Mouse (Mus musculus): ENCODE results near the gene Irf7. TPM values are rescaled to one million over a fixed set of nuclear protein-coding genes. Genes with fewer than 3 reads are reported as not detected.
"Not testable (repeated sequence)": the region's sequence is repeated elsewhere in the genome, so short reads cannot be mapped to it uniquely, and the experiment has no call there.

Gene Irf7
- total RNA-seq, 2 experiments from 2014 or later: 0.29 to 0.64 TPM

DNA sequence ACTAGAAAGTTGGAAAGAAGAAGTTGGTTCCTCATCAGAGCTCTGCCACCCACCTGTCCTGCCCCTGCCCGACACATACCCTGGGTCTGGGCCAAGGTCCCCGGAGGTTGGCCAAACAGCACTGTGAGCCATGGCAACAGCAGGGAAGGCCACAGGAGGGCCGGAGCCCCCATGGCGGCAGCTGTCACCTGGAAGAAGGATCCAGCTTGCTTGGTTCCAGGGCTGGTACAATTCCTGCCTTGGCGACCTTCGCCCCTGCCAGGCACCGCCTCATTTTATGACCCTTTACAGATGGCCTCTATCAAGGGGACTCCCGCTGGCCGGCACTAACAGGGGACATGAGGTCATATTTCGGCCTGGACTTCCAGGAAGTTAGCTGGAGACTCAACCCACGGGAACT is 10.3 kb upstream of the Irf7 start, which contains the start of gene Cdhr5:
Gene Cdhr5 (minus strand): TSS at position 241 of the 400 bp plus-strand sequence.
- DNase-seq (ENCODE audit: low spot score in 2 of 2): no peak

DNA sequence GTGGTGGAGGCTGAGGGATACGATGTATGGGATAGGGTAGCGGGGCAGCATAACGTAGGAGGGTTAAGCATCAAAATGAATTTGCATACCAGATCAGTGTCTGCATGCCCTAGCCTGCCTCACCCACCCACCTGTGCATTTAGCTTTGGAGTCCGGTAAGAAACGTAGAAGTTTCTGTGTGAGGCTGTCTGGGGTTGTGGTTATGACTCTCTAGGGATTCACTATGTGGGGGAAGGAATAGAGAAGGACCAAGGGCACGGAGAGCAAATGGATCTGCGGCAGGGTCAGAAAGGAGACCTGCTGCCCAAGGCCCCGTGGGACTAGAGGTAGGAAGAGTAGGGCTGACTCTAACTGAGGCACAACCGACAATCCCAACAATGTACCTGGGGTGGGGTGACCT is 9.1 kb upstream of the Irf7 start:
- no peak for DNase-seq (ENCODE audit: low spot score in 2 of 2)

DNA sequence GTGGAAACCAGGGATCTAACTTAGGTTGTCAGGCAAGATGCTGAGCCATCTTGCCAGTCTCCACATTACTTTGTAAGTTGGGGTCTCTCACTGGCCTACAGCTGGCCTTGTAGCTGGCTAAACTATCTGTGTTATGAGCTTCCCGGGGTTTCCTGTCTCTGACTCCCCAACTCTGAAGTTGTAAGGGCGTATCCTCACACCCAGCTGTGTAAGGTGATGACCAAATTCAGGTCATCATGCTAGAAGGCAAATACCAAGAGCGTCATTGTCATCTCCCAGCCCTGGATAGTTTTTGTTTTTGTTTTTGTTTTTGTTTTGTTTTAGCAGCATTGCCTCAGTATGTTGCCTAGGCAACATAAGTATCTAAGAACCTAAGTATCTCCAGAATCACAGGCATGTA is 4.3 kb upstream of the Irf7 start:
- no peak for DNase-seq (ENCODE audit: low spot score in 2 of 2)

DNA sequence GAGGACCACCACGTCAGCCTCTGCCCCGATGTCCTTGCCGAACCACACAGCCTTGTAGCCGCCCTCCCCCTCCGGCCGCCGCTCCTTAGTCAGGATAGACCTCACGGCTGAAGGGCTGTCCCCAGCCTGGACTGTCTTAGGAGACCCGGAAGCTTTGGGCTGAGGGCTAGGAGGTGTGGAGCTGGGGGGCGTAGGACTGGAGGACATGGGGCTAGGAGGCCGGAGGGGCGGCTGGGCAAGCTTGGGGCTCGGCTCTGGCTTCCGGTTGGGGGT is 2.9 kb upstream of the Irf7 start:
- DNase-seq (ENCODE audit: low spot score in 2 of 2): no peak

DNA sequence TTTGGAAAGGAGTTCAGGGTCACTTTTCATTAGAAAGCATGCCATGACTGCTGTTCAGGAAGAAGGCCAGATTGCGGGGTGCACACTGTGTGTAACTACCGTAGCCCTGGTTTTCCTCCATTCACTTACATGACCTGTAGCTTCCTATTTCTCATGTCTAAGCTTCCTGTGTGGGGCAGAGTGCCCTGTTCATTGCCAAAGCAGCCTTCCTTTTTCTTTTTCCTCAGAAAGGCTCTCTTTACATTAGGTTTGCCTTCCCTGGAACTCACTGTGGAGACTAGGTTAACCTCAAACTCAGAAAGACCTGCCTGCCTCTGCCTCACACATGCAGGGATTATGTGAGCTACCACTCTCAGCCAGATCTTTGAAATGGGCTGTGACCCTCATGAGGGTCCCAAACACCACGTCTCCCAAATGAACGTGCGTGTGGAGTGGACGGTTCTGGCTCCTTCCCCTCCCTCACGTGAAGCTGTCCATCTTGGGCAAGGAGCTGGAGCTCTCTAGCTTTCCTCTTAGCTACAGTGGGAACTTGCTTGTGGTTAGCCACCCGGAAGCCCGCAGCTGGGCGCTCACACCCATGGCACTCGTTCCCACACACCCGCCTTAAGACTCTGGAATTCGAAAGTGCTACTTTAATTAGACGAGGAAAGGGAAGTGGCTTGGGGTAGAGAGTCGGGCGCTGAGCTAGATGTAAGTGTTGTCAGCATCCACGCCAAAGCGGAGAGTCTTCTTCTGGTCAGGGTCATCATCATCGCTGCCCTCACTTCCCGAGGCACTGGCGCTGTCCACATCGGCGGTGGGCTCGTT is 2.4 kb upstream of the Irf7 start:
- no peak for DNase-seq (ENCODE audit: low spot score in 2 of 2)

DNA sequence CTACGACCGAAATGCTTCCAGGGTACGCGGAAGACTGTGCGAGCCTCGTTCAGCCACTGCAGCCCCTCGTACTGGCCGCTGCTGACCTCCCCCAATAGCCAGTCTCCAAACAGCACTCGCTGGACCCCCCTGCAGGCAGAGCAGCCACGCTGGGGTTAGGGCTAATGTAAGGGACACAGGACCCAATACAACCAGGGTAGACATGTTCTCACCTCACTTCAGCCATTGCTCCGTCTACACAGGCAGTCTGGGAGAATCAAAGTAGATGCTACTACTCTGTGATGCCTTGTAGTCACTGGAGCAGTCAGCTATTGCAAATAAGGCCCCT is 906 bp downstream of the Irf7 start:
- no peak for DNase-seq (ENCODE audit: low spot score in 2 of 2)

DNA sequence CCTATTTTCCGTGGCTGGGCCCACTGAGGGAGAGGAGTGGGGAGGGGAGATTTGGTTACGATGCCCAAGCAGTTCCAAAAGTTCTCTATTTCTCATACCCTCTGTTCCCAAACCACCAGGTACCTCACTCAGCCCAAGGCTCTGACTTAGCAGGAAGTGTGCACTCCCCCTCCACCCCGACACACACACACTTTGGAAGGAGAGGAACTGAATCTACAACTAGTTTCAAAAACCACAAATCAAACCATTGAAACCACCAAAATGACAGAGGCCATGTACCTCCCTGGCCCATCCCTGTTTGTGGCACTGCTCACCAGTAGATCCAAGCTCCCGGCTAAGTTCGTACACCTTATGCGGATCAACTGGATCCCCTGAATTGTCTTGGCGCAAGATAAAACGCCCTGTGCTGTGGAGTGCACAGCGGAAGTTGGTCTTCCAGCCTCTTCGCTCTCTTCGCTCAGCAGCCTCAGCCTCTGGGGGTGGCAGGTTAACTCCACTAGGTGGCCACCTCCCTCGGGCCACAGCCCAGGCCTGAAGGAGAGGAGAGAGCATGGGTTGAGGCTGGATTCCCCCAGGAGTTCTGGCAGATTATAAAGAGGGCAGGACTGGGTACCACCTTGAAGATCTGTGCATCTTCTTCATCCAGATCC is 1.4 kb downstream of the Irf7 start:
- DNase-seq (ENCODE audit: low spot score in 2 of 2): peak in 1 of 2 experiments; percentile 42

DNA sequence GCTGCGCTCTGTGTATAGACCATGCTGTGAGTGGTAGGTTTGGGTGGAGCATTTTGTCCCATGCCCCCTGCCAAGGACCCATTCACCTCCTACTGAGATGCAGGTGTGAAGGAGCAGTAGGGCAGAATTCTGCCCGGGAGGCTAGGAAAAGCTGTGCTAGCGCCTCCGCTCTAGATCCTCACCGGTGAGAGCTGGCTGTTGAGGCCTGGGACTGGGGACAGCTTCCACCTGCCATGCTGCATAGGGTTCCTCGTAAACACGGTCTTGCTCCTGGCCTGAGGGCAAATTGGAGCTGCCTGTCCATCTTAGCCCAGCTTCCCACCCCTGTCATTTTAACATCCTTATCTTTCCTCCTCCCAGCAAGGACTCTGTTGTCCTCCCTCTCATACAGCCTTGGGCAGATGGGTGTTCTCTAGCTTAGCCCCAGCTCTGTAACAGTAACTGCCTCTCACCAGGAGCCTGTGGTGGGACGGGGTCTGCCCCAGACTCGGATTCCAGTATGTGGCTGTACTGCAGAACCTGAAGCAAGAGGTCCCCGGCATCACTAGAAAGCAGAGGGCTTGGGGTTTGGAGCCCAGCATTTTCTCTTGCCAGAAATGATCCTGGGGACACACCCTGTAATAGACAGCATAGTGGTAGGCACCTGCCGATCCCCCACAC is 2.1 kb downstream of the Irf7 start:
- no peak for DNase-seq (ENCODE audit: low spot score in 2 of 2)

DNA sequence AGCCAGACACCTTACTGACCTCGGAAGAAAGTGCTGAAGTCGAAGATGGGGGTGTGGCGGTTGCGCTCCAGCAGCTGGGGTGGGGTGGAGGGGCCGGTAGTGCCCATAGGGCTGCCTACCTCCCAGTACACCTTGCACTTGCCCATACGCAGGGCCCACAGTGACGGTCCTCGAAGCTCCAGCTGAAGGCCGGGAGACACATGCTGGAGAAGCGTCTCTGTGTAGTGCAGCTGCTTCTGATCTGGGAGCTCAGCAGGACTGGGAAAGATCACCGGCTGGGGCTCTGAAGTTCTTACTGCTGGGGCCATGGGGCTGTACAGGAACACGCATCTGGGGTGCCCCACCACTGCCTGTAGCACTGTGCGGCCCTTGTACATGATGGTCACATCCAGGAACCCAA is 2.6 kb downstream of the Irf7 start:
- DNase-seq (ENCODE audit: low spot score in 2 of 2): no peak

DNA sequence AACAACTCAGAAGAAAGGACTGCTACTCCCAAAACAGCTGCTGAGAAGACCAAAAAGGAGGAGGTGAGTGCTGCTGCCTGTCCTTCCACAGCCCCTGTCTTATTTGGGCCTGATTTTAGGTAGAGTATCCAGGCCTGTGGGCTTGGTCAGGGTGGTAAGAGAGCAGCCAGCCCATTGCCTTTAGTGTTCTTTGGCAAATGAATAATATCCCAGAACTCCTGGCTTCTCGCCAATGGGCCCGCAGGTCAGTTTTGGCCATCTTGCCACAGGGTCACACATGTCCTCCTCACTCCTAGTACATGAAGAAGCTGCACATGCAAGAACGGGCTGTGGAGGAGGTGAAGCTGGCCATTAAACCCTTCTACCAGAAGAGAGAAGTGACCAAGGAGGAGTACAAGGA is 4.8 kb downstream of the Irf7 start:
- no peak for DNase-seq (ENCODE audit: low spot score in 2 of 2)

DNA sequence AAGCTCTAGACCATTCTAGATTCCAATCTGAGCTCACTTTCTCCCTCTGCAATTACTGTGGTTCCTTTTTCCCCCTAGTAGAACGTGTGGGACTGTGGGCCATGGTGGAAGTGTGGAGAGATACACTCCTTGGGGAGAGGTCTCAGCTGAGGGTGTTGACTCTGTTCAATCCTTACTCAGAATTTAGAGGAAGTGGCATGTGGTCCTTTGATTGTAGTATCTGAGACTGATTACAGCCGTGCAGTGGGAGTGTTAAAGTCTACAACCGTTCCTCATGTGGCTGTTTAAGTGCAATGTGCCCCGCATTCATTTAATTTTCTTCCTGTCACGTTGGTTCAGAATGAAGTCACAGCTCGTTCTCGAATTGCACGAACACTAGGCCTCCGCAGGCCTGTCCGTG is 10.1 kb downstream of the Irf7 start:
- DNase-seq (ENCODE audit: low spot score in 2 of 2): no peak

DNA sequence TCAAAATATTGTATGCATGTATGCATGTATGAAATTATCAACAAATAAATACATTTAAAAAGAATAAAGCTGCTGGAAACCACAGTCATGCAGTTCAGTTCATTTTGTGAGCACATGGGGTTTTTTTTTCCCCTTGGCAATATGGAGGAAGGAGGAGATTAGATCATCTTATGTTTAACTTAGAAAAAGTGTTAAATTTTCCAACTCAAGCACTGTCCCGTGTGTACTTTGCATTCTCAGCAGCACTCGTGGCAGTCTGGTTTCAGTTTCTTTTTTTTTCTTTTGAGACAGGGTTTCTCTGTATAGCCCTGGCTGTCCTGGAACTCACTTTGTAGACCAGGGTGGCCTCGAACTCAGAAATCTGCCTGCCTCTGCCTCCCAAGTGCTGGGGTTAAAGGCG is 15.8 kb downstream of the Irf7 start:
- DNase-seq (ENCODE audit: low spot score in 2 of 2): not testable (repeated sequence)

DNA sequence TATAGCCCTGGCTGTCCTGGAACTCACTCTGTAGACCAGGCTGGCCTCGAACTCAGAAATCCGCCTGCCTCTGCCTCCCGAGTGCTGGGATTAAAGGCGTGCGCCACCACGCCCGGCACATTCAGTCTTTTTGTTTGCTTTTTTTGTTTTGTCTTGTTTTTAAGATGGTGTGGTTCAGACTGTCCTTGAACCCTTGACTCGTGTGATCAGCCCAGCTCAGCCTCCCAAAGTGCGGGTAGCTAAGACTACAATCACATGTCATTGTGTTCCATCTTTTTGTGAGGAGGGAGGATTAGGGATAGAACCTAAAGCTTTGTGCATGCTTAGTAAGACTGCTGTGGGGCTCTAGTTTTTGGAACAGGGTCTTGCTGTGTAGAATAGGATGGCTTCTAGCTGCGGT is 34.7 kb downstream of the Irf7 start:
- no peak for DNase-seq (ENCODE audit: low spot score in 2 of 2)

DNA sequence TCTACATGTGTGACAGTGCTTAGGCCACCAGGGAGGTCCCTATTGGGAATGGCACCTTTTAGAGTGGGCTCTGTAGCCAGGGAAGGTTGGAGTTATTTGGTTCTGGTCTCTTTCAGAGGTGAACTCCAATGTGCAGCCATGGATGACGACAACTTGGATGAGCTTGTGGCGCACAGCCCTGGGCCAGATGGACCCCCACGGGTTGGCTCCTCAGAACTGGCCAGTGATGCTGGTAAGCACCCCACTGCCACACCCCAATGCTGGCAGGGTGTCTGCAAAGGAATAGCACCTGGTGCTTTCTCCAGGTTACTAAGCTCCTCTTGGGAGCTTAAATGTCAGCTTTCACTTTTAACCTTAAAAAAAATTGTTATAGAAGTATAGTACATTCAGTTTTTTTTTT is 35.2 kb downstream of the Irf7 start:
- DNase-seq (ENCODE audit: low spot score in 2 of 2): no peak

DNA sequence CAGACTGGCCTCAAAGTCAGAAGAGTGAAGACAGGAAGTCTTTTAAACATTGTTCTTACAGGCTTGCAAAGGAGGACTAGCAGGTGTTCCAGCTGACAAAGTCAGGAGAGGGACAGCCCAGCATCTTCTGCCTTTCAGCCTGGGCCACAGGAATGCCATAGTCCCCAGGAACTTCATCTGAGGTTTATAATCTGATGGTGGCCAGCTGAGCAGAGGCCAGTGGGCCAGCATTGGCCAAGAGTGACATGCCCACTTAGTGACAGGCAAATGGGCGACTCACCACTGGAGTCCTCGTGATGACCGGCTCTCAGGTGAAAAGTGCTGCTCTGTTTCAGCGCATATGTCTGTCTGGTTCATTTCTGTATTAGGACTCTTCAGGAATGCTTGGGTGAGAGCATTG is 35.7 kb downstream of the Irf7 start:
- no peak for DNase-seq (ENCODE audit: low spot score in 2 of 2)

DNA sequence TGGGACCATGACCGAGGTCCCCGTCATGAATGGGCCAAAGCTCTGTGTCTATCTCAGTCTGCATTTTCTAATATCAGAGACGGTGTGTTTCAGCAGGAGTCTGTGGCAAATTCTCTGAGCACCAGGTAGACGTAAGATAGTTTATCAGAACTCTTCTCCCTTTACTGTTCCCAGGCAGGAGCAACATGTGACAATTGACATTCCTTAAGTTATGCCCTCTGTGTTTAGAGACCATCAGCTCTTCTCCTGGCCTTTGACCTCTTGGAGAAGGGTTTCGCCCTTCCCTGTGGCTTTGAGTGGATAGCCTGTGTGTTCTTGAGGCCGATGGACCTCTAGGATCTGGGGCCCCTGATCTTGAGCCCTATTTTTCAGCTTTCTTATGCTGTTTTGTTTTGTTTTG is 36.6 kb downstream of the Irf7 start:
- DNase-seq (ENCODE audit: low spot score in 2 of 2): no peak

DNA sequence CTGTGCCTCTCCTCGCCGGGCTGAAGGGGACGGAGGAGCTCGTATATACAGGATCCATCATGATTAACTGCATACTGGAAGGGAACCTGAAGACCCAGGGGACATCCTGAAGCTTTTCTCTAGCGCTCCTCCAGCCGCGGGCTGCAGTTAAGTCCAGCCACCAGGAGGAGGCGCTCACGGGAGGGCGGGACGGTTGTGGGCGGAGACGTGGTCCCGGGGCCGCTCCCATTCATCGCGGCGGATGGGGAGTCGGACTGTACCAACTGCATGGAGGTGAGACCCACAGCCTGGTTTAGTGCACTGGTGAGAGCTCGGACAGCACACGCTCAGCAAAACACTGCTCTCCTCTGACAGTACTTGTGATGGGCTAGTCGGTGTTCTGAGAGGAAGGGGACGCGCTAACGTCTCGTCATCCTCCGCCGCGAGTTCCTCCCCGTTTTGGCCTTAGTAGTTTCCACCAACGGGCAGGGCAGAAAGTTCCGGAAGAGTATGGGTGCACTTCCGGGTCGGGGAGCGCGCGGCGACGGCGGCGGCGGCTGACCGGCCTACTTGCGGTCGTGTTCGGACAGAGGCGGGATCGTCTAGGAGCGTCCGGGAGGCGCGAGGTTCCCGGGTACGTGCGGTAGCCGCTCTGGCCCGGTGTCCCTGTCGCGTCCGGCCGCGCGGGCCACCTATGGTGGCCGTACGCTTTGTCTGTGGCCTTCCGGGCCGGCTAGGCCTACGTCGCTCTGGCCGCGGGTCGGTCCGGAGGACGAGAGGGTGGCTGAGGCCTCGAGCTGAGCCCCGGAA is 37.8 kb downstream of the Irf7 start, which contains the start of gene Phrf1:
Gene Phrf1 (plus strand): TSS at position 506 of the 789 bp plus-strand sequence.
- DNase-seq (ENCODE audit: low spot score in 2 of 2): peak; percentile 97

DNA sequence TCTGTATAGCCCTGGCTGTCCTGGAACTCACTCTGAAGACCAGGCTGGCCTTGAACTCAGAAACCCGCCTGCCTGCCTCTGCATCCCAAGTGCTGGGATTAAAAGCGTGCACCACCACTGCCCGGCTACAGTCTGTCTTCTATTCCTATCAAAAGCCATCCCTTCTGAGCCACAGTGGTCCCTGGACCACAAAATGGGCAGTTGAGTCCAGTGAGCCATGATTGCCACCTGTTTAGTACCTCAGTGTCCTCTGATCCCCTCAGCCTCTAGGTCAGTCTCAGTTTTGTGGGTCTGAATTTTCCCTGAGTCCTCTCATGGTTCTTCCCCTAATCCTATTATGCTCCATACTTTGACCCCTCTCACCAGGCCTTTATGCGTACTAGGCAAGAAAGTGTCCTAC is 38.5 kb downstream of the Irf7 start:
- DNase-seq (ENCODE audit: low spot score in 2 of 2): no peak

DNA sequence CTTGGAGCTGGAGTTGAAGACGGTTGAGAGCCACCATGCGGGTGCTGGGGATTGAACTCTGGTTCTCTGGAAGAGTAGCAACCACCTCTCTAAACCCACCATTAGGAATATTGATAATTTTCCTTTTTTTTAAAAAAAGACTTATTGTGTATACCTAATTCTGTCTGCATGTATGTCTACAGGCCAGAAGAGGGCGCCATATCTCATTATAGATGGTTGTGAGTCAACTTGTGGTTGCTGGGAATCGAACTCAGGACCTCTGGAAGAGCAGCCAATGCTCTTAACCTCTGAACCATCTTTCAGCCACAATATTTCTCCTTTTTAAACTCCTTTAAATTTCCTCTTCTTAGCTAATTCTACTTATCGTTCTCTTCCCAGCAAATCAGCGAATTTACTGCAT is 39.7 kb downstream of the Irf7 start:
- no peak for DNase-seq (ENCODE audit: low spot score in 2 of 2)

DNA sequence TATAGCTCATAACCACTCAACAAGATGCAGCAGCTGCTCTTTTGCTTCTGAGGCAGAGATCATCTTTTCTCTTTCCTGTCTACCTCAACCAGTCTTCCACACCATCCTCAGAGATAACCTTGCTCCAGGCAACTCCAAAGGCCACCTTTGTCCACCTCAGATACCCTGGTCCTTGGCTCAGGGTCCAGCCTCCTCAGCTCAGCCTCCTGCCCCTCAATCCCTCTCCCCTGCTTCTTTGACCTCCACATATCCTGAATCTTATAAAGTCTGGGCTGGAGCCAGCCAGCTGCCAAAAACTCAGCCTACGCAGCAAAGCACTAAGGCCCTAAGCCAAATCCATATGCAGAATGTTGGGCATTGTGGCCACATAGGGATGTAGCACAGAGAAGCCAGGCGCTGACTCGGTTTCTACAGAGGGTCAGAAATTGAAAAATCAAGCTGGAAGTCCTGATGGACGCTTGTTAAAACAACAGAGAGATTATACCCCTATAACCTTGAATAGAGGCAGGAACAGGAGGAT is 43.5 kb downstream of the Irf7 start:
- no peak for DNase-seq (ENCODE audit: low spot score in 2 of 2)

DNA sequence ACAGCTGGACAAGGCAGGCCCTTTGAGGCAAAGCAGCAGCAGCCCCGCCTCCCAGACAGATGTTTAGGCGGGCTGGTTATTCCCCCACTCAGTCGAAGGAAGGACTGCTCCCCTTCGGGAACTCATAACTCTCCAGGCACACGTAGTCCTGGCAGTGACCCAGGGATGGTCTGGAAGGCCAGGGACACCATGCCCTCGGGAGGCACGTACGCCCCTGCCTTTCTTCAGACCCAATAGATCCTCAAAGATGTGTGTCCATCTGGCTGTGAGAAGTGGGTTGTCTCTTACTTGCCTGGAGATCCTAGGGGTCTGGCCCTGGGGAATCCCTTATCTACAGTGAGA is 44.2 kb downstream of the Irf7 start:
- no peak for DNase-seq (ENCODE audit: low spot score in 2 of 2)

All from layer of hippocampus, postnatal 10 days (tissue).